Mouse (Mus musculus) stomach, embryonic 14.5 days (tissue): ENCODE data around the gene Npr1. TPM values are rescaled to one million over a fixed set of nuclear protein-coding genes. Genes with fewer than 3 reads are reported as not detected.

ENCODE experiments used
- ATAC-seq: fragments of 200-750 bp; cut with Nextera tagmentation; 2 replicates; pipeline ENCODE4 v1.8.0; 2017; ENCODE audit warnings: low read depth, moderate TSS enrichment; ENCODE audit not compliant: insufficient number of reproducible peaks, insufficient read depth, low FRiP score
- H3K27ac ChIP-seq: fragments of 300-500 bp; sonication (generic); 2 replicates; pipeline ENCODE4 v1.5.1; 2014; ENCODE audit warnings: mild to moderate bottlenecking, low read length, moderate library complexity, mixed read lengths
- H3K27me3 ChIP-seq: fragments of 300-500 bp; sonication (generic); 2 replicates; pipeline ENCODE4 v1.6.1; 2014; ENCODE audit warnings: low read length, control low read depth, mixed read lengths; ENCODE audit not compliant: control insufficient read depth, insufficient read depth
- H3K36me3 ChIP-seq: fragments of 300-500 bp; sonication (generic); 2 replicates; pipeline ENCODE4 v1.6.1; 2014; ENCODE audit warnings: mild to moderate bottlenecking, control low read depth, low read length, moderate library complexity, mixed read lengths; ENCODE audit not compliant: control insufficient read depth, insufficient read depth
- H3K4me1 ChIP-seq: fragments of 300-500 bp; sonication (generic); 2 replicates; pipeline ENCODE4 v1.6.1; 2014; ENCODE audit warnings: low read length, control low read depth, mixed read lengths; ENCODE audit not compliant: control insufficient read depth, insufficient read depth
- H3K4me2 ChIP-seq: fragments of 300-500 bp; sonication (generic); replicated peaks from 2 replicates; pipeline ENCODE4 v1.6.1; 2014; ENCODE audit warnings: low read depth, low read length, control low read depth
- H3K4me3 ChIP-seq: fragments of 300-500 bp; sonication (generic); 2 replicates; pipeline ENCODE4 v1.5.1; 2014; ENCODE audit warnings: low read depth, low read length, control low read depth
- H3K9ac ChIP-seq: fragments of 300-500 bp; sonication (generic); replicated peaks from 2 replicates; pipeline ENCODE4 v1.6.1; 2014; ENCODE audit warnings: low read depth, mild to moderate bottlenecking, control low read depth, low read length, moderate library complexity, mixed read lengths
- H3K9me3 ChIP-seq: fragments of 300-500 bp; sonication (generic); 2 replicates; pipeline ENCODE4 v1.6.1; 2016; ENCODE audit warnings: low read depth, low read length, control low read depth; ENCODE audit not compliant: control insufficient read depth
- WGBS: fragments of 180-500 bp; shearing (Covaris S2); extraction: QIAGEN DNeasy Blood & Tissue Kit; methylation state at CpG from one replicate; pipeline ENCODE4 v1.1.7; 2014; 5-methylcytosine and 5-hydroxymethylcytosine counted together
- polyA plus RNA-seq: library from polyadenylated mRNA; unstranded; fragments of >200 nt; fragmentation: Nextera tagmentation; extraction: Ambion mirVana; gene quantifications from 2 replicates; pipeline ENCODE4 v1.2.1, GENCODE M21; 2014

Npr1 gene
- polyA plus RNA-seq, 1 experiment from 2014 or later, result 4.8 TPM

DNA sequence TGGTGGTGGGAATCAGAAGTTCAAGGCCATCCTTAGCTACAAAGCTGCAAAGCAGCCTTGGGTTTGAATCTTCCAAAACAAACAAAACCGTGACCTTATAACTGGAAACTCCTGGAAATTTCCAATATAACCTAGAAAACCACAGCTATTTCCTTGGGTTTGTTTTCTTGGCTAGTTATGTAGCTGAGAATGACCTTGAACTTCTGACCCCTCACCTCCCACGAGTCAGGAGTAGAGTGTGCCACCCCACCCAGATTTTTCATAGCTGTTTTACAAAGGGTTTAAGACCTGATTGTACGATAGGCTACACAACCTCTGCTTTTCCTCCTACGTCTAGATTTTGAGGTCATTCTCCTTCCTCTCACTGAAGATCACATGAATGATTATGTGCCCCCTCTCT is 28.5 kb downstream of the Npr1 start:
- Histone ChIP-seq H3K27me3 (no peaks in the 10 kb centered on the region), H3K4me1 (peaks cover 8% of the 10 kb centered on the region; the same call in 1 of the 2 replicates), H3K4me3 (no peak overlapping the region), H3K9me3 (no peaks in the 10 kb centered on the region), H3K9ac (no peak overlapping the region), H3K27ac (no peak overlapping the region), H3K4me2 (no peak overlapping the region), H3K36me3 (no peaks in the 10 kb centered on the region)
- no peak for ATAC-seq
- WGBS, result 63% methylated on average over 4 of the region's 4 CpGs

DNA sequence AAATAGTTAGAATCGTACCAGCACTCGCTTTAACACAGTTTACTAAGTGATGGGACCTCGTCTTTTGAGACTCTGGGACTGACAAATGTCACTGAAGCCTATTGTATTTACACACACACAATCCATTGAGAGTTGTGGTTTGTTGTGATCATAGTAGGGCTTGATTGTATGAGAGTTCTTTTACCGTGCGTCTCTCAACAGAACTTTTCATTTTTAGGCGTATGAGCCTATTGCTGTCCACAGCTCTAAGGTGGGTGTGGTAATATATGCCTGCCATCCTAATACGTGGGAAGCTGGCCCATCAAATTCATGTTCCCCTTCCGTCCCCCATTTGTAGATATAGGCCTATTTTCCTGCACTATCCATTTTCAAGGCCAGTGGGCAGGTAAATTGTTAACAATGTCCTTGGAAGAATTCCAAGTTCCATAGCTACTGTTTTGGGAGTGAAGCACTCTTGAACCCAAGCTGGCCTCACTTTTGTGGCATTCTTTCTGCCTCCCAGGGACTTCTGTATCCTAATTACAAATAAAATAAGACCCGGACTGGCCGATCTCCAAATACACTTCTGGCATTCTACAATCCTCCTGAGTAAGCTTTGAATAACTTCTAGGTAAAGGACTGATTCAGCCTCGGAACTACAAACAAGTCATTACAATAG is 31.5 kb downstream of the Npr1 start:
- H3K4me3 ChIP-seq, result peak overlapping the region; percentile 56
- H3K4me2 ChIP-seq, result peak overlapping the region; percentile 69
- peaks cover 22% of the 10 kb centered on the region for H3K4me1 ChIP-seq
- ATAC-seq, result no peak
- no peaks in the 10 kb centered on the region for H3K9me3 ChIP-seq
- 52% methylated on average over 11 of the region's 11 CpGs for WGBS
- peak overlapping the region; percentile 98 for H3K27ac ChIP-seq
- peak overlapping the region; percentile 25; the same call in 1 of the 2 replicates for H3K9ac ChIP-seq
- H3K36me3 ChIP-seq, result no peaks in the 10 kb centered on the region
- no peaks in the 10 kb centered on the region for H3K27me3 ChIP-seq

DNA sequence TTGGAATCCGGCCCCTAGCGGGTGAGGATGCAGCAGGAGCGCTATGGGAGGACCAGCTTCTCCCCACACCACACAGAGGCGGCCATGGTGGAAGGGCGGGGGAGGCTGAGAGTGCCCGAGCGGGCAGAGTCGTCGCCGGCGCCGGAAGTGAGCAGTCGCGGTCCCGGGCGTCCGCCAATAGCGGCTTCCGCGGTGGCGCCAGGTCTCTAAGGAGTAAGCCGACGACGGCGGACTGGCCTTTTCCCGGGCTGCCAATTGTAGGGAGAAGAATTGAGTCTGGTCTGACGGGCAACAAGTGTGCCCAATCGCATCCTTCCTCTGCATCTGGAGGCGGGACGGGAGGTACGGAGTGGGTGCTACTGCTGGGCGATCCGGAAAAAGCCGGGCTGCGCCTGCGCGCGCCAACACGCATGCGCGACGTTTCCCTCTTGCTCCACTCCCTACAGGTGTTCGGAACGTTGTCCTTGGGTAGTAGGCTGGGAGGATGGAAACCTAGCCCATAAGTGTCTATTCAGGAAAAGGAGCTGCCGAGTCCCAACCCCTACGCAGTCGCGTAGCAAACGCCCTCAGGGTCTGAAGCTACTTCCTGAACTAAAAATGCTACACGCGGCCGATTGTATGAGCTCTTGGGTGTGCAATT is 32.2 kb downstream of the Npr1 start, which contains the start of gene Ints3:
Ints3 (minus strand) TSS at position 242 of the 640 bp plus-strand sequence.
- Histone ChIP-seq H3K9ac (peak within 1 kb of the TSS; percentile 79), H3K9me3 (no peaks in the 10 kb centered on the region), H3K4me1 (peaks cover 26% of the 10 kb centered on the region), H3K27ac (peak within 1 kb of the TSS; percentile 98), H3K36me3 (no peaks in the 10 kb centered on the region), H3K4me3 (peak within 1 kb of the TSS; percentile 56), H3K27me3 (no peaks in the 10 kb centered on the region), H3K4me2 (peak within 1 kb of the TSS; percentile 82)
- WGBS, result under 1% methylated on average over 52 of the region's 52 CpGs
- peak; percentile 100 for ATAC-seq

DNA sequence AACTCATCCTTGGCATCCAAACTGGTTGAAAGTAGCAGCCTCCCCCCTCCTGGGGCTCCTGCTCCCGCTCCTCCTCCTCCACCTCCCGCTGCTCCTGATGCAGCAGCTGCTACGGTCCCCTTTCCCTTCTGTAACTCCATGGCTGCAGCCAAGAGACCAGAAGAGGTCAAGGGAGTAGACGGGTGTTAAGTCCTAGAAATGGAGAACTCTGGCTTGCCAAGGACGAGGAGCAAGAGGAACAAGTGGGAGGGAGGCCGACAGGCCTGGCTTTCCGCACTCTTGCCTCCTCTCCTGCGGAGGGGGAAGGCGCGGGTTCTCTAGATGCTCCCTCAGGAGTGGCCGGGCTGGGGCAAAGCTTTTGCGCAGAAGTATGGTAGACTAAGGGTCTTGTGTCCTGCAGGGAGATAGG is 32.9 kb downstream of the Npr1 start:
- no peak for ATAC-seq
- Histone ChIP-seq H3K9ac (peak overlapping the region; percentile 79), H3K4me2 (peak overlapping the region; percentile 82), H3K27ac (peak overlapping the region; percentile 98), H3K9me3 (no peaks in the 10 kb centered on the region), H3K27me3 (no peaks in the 10 kb centered on the region), H3K4me1 (peaks cover 28% of the 10 kb centered on the region), H3K36me3 (no peaks in the 10 kb centered on the region), H3K4me3 (peak overlapping the region; percentile 56)
- 2% methylated on average over 12 of the region's 12 CpGs for WGBS

DNA sequence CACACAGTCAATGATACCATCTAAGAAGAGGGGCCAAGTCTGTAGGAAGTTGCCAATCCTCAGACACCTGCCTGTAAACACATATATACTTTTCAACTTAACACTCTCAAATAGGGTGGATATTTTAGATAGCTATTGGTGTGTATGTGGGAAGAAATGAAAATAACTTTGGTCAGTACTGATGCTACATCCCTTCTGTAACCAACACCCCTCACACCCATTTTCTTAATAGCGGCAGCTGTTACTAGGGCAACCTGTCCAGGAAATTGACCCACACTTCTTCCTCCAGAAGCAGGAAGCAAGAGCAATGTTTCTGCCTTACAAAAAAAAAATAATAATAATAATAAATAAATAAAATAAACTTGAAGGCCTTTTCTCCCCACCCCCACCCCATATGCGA is 33.3 kb downstream of the Npr1 start:
- Histone ChIP-seq H3K9ac (peak overlapping the region; percentile 79; the same call in 1 of the 2 replicates), H3K4me1 (peaks cover 28% of the 10 kb centered on the region), H3K4me3 (peak overlapping the region; percentile 56), H3K4me2 (peak overlapping the region; percentile 82), H3K9me3 (no peaks in the 10 kb centered on the region), H3K36me3 (no peaks in the 10 kb centered on the region), H3K27me3 (no peaks in the 10 kb centered on the region), H3K27ac (no peak overlapping the region)
- ATAC-seq, result no peak
- 8% methylated on average over 2 of the region's 2 CpGs for WGBS

DNA sequence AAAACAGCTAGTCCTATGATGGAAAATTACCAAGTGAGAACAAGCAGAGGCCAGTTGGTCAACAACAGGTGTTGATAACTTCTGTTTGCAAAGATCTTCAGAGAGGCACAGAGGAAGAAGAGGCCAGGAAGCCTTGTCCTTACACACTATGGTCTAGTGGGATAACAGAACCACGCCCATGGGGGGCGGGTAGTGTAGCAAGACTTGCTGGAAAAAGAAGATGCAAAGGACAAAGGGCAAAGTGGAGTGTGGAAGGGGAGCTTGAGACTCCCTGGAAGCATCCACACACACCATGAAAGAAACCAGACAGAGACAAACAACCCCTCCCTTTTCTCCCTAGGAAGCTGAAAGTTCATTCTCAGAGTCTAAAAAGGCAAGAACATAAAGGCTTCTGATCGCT is 36.1 kb downstream of the Npr1 start:
- Histone ChIP-seq H3K4me3 (no peak overlapping the region), H3K9ac (no peak overlapping the region)

DNA sequence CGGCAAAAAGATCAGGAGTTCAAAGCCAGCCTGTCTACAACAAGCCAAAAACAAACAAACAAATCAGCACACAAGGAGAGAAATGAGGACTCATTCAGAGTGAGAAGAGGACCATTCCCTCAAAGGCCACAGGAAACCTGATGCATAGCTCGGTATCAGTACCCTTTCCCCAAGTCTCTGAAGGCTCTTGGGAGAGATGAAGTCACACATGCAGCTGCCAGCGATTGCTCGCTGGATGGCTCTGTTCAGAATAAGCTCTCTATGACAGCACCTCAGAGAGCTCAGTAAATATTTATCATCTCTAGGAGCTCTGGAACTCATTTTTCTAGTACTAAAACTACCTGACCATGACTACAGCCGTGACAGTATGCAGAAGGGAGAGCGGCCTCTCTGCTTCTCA is 37.5 kb downstream of the Npr1 start:
- Histone ChIP-seq H3K27me3 (no peaks in the 10 kb centered on the region), H3K27ac (no peak overlapping the region; the same call in 1 of the 2 replicates), H3K36me3 (peaks cover 7% of the 10 kb centered on the region), H3K4me2 (no peak overlapping the region), H3K4me1 (peaks cover 23% of the 10 kb centered on the region), H3K4me3 (no peak overlapping the region), H3K9ac (no peak overlapping the region), H3K9me3 (no peaks in the 10 kb centered on the region)
- WGBS, result 65% methylated on average over 6 of the region's 6 CpGs
- ATAC-seq, result no peak

More for the DNA sequence above, 36.1 kb downstream of the Npr1 start:
- Histone ChIP-seq H3K27ac (no peak overlapping the region), H3K4me1 (peaks cover 28% of the 10 kb centered on the region), H3K27me3 (no peaks in the 10 kb centered on the region), H3K36me3 (no peaks in the 10 kb centered on the region), H3K9me3 (no peaks in the 10 kb centered on the region), H3K4me2 (no peak overlapping the region)
- WGBS, result 89% methylated on average over 3 of the region's 3 CpGs
- ATAC-seq, result no peak

DNA sequence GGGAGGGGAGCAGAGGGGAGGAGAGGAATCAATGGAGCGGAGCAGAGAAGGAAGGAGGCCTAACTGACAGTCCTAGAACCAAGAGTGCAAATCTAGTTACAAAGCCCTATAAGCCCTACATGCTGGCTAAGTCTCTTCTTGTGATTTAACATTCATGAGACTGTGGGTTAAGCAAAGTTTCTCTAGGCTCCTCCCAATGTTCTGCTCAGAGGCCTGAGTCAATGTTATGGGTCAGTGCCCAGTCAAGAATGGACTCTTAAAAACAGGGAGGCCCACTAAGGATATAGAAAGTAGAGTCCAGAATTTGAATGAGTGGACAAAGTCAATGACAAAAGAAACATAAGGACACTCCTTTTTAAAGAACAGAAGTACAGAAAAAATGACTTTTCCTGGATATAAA is 38.1 kb downstream of the Npr1 start:
- H3K27ac ChIP-seq, result no peak overlapping the region
- H3K9me3 ChIP-seq, result no peaks in the 10 kb centered on the region
- ATAC-seq, result no peak
- H3K4me2 ChIP-seq, result no peak overlapping the region
- H3K36me3 ChIP-seq, result peaks cover 10% of the 10 kb centered on the region
- WGBS, result 56% methylated on average over 1 of the region's 1 CpGs
- H3K27me3 ChIP-seq, result no peaks in the 10 kb centered on the region
- no peak overlapping the region for H3K4me3 ChIP-seq
- peaks cover 23% of the 10 kb centered on the region for H3K4me1 ChIP-seq
- no peak overlapping the region for H3K9ac ChIP-seq
